7 mouse cellular contexts compared by ENCODE assay signal in the genomic region with DNA sequence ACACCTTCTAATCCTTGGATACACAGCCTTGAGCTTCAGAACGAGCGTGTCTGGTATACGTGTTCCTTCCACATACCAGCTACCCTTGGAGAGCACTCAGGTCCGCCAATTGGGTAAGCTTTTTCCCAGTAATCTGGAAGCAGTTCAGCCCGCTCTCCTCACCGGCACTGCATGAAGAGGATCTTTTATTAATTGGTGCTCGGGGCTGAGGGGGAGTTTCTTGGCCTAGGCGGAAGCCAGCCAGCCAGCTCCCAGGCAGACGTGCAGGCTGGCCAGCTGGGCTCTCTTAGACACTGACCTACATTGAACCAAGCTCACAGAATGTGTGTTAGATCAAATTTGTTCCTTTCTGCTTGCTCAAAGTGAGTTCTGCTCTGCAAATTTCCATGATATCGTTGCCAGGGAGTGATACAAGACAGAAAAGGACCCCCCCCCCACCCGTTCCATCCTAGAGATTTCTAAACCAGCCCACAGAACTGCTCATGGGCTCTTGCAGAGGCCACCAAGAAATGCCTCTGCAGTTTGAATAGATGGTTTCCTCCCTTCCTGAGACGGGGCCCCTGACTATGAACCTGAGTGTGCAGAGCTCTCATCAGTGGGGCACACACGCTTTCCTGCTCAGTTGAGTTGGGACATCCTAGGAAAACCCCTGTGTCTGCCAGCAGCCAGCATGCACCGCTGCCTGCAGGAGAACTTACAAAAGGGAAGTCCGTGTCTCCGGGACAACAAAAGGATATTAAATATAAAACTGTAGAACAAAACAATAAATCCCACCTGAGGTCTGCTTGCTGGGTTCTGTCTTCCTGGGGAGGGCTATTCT.
DNase-seq lines count a peak whose midpoint lies in the region; ATAC-seq and TF ChIP-seq lines count a peak whose summit lies in the region.

No protein-coding gene starts in this region.

- peak; percentile 28 to 61 for DNase-seq in cerebellum, adult 2 months
- peak; percentile 84 for DNase-seq in kidney, postnatal 0 days (ENCODE audit: low spot score)
- DNase-seq in urinary bladder, postnatal 4 days (ENCODE audit: low spot score in 2 of 2), result peak; percentile 74 to 77

- H3K27ac ChIP-seq in cerebellum, adult 2 months (ENCODE audit: insufficient read depth, low read length), result no peak overlapping the region; the same call in 1 of the 2 replicates
- H3K27ac ChIP-seq in embryonic fibroblast, embryonic 13.5 days (ENCODE audit: insufficient read depth, low read length), result 0 out of 2 replicates have a peak overlapping the region, but pooled peaks have one; percentile 21
- peak overlapping the region; percentile 69 for H3K27ac ChIP-seq in heart, embryonic 13.5 days (replicated peaks)
- peak overlapping the region; percentile 56 for H3K27ac ChIP-seq in kidney, postnatal 0 days
- peak overlapping the region; percentile 83 for H3K27ac ChIP-seq in limb, embryonic 15.5 days
- peak overlapping the region; percentile 64 for H3K27ac ChIP-seq in neural tube, embryonic 15.5 days (replicated peaks)

- no peaks in the 10 kb centered on the region for H3K4me1 ChIP-seq in cerebellum, adult 2 months (ENCODE audit: control insufficient read depth, insufficient read depth, low read length)
- H3K4me1 ChIP-seq in embryonic fibroblast, embryonic 13.5 days (ENCODE audit: control insufficient read depth, insufficient read depth, low read length), result peaks cover 5% of the 10 kb centered on the region; the same call in 1 of the 2 replicates
- peaks cover 23% of the 10 kb centered on the region for H3K4me1 ChIP-seq in heart, embryonic 13.5 days
- H3K4me1 ChIP-seq in kidney, postnatal 0 days (replicated peaks; ENCODE audit: insufficient read depth, low read length), result 0 out of 2 replicates have a peak, but pooled peaks cover 8% of the 10 kb centered on the region
- peaks cover 38% of the 10 kb centered on the region for H3K4me1 ChIP-seq in limb, embryonic 15.5 days
- peaks cover 21% of the 10 kb centered on the region for H3K4me1 ChIP-seq in neural tube, embryonic 15.5 days

- no peaks in the 10 kb centered on the region for H3K9me3 ChIP-seq in heart, embryonic 13.5 days
- H3K9me3 ChIP-seq in kidney, postnatal 0 days (replicated peaks; ENCODE audit: low read length), result no peaks in the 10 kb centered on the region
- no peaks in the 10 kb centered on the region for H3K9me3 ChIP-seq in limb, embryonic 15.5 days
- H3K9me3 ChIP-seq in neural tube, embryonic 15.5 days (replicated peaks), result no peaks in the 10 kb centered on the region

- no peak overlapping the region for H3K4me3 ChIP-seq in cerebellum, adult 2 months (replicated peaks; ENCODE audit: insufficient read depth, low read depth, low read length)
- no peak overlapping the region for H3K4me3 ChIP-seq in embryonic fibroblast, embryonic 13.5 days (ENCODE audit: insufficient read depth, low read length)
- no peak overlapping the region for H3K4me3 ChIP-seq in heart, embryonic 13.5 days
- H3K4me3 ChIP-seq in kidney, postnatal 0 days (replicated peaks; ENCODE audit: low read depth, low read length), result no peak overlapping the region
- H3K4me3 ChIP-seq in limb, embryonic 15.5 days, result no peak overlapping the region
- no peak overlapping the region for H3K4me3 ChIP-seq in neural tube, embryonic 15.5 days (replicated peaks)

- H3K9ac ChIP-seq in heart, embryonic 13.5 days, result no peak overlapping the region
- no peak overlapping the region for H3K9ac ChIP-seq in kidney, postnatal 0 days (ENCODE audit: low read depth, low read length)
- H3K9ac ChIP-seq in limb, embryonic 15.5 days, result no peak overlapping the region
- no peak overlapping the region for H3K9ac ChIP-seq in neural tube, embryonic 15.5 days (replicated peaks)

- H3K4me2 ChIP-seq in heart, embryonic 13.5 days, result no peak overlapping the region
- H3K4me2 ChIP-seq in kidney, postnatal 0 days (ENCODE audit: low read length), result no peak overlapping the region
- no peak overlapping the region for H3K4me2 ChIP-seq in limb, embryonic 15.5 days
- no peak overlapping the region for H3K4me2 ChIP-seq in neural tube, embryonic 15.5 days

- H3K27me3 ChIP-seq in cerebellum, adult 2 months (ENCODE audit: control insufficient read depth, insufficient read depth, low read length), result no peaks in the 10 kb centered on the region
- no peaks in the 10 kb centered on the region for H3K27me3 ChIP-seq in heart, embryonic 13.5 days (replicated peaks)
- no peaks in the 10 kb centered on the region for H3K27me3 ChIP-seq in kidney, postnatal 0 days (ENCODE audit: insufficient read depth, low read length)
- no peaks in the 10 kb centered on the region for H3K27me3 ChIP-seq in limb, embryonic 15.5 days
- H3K27me3 ChIP-seq in neural tube, embryonic 15.5 days (replicated peaks), result no peaks in the 10 kb centered on the region

- no peak for ATAC-seq in heart, embryonic 13.5 days (ENCODE audit: extremely low read depth, insufficient number of reproducible peaks, low FRiP score, low TSS enrichment)
- no peak for ATAC-seq in kidney, postnatal 0 days (replicated peaks; ENCODE audit: low FRiP score, low read depth)
- ATAC-seq in limb, embryonic 15.5 days (ENCODE audit: insufficient number of reproducible peaks, low FRiP score, low TSS enrichment, low read depth), result peak; percentile 89
- ATAC-seq in neural tube, embryonic 15.5 days (ENCODE audit: low FRiP score), result no peak

- no peak for TF ChIP-seq CTCF in cerebellum, adult 2 months (IDR thresholded peaks at IDR 0.05; ENCODE audit: borderline replicate concordance, insufficient read depth, low read depth, low read length)
- no peak for TF ChIP-seq CTCF in embryonic fibroblast, embryonic 13.5 days (IDR thresholded peaks at IDR 0.05; ENCODE audit: borderline replicate concordance, insufficient read depth, low read length)
- TF ChIP-seq CTCF in kidney, postnatal 0 days (IDR thresholded peaks at IDR 0.05; ENCODE audit: low read depth), result no peak

- WGBS in cerebellum, adult 2 months, result 26% methylated on average over 16 of the region's 16 CpGs
- WGBS in heart, embryonic 13.5 days, result 56% methylated on average over 16 of the region's 16 CpGs
- WGBS in kidney, postnatal 0 days, result 39% methylated on average over 16 of the region's 16 CpGs
- WGBS in limb, embryonic 15.5 days, result 33% methylated on average over 16 of the region's 16 CpGs
- 39% methylated on average over 16 of the region's 16 CpGs for WGBS in neural tube, embryonic 15.5 days

- no peak for TF ChIP-seq POLR2A in cerebellum, adult 2 months (IDR thresholded peaks at IDR 0.05; ENCODE audit: borderline replicate concordance, insufficient read depth, low read length)
- no peak for TF ChIP-seq POLR2A in embryonic fibroblast, embryonic 13.5 days (IDR thresholded peaks at IDR 0.05; ENCODE audit: low read depth, low read length)

- no peaks in the 10 kb centered on the region for H3K36me3 ChIP-seq in heart, embryonic 13.5 days
- H3K36me3 ChIP-seq in kidney, postnatal 0 days (ENCODE audit: insufficient read depth, low read length), result no peaks in the 10 kb centered on the region
- no peaks in the 10 kb centered on the region for H3K36me3 ChIP-seq in limb, embryonic 15.5 days
- no peaks in the 10 kb centered on the region for H3K36me3 ChIP-seq in neural tube, embryonic 15.5 days
